In the genomic region with DNA sequence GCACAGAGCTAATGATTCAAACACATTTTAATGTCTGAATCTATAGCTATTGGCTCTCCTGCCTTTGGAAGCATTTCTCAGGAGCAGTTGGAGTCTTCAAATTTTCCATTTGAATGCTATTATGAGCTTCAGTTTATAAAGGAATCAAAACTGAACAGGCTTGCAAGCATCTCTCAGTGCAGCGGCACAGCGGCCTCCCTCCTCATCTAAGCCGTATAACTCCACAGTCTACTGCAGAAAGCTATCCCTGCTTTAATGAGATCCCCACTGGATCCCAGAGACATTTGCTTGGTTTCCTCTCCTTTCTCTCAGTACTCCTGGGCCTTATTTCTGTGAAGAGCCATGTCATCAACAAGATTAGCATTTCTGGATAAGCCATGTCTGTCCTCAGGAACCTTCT, we compare ENCODE assay signal across 16 mouse cellular contexts.
"Had no signal": no experiment of that assay in that cellular context is flagged by ENCODE, and none has a peak within 500 bp of the region (broad histone marks: within the 10 kb centered on the region; RNA-seq: fewer than 3 reads in every experiment).

No protein-coding gene starts in this region.

- H3K4me2 ChIP-seq: limb, embryonic 12.5 days; liver, embryonic 13.5 days; lung, embryonic 15.5 days had no signal

- H3K4me3 ChIP-seq: limb, embryonic 12.5 days; liver, embryonic 13.5 days; lung, embryonic 15.5 days; megakaryocyte, embryonic 14.5 days; midbrain, embryonic 12.5 days had no signal

- ATAC-seq: liver, postnatal 0 days had no signal

- DNase-seq: kidney, adult 11 months; kidney, postnatal 10 days; kidney, postnatal 4 days; liver; liver, embryonic 13.5 days; liver, postnatal 0 days; lung, postnatal 14 days; right cerebral cortex, postnatal 4 days; spleen, adult 18-20 months; thymus, adult 18-20 months; thymus, postnatal 14 days had no signal

- H3K36me3 ChIP-seq: limb, embryonic 12.5 days; liver, embryonic 13.5 days; lung, embryonic 15.5 days; midbrain, embryonic 12.5 days had no signal

- H3K4me1 ChIP-seq: liver, embryonic 13.5 days had no signal

- H3K27me3 ChIP-seq: limb, embryonic 12.5 days; liver, embryonic 13.5 days; lung, embryonic 15.5 days; midbrain, embryonic 12.5 days had no signal

- H3K27ac ChIP-seq: limb, embryonic 12.5 days; liver, embryonic 13.5 days; lung, embryonic 15.5 days; macrophage; midbrain, embryonic 12.5 days had no signal

- H3K9ac ChIP-seq: limb, embryonic 12.5 days; liver, embryonic 13.5 days; liver, postnatal 0 days; lung, embryonic 15.5 days; midbrain, embryonic 12.5 days had no signal

- H3K9me3 ChIP-seq: liver, embryonic 13.5 days; lung, embryonic 15.5 days; midbrain, embryonic 12.5 days had no signal
